Mouse (Mus musculus) embryo, embryonic 11.5 days (tissue): Measurements from ENCODE around the gene Gm49368.

Experiments used
- DNase-seq: peaks from one replicate; pipeline ENCODE4 v3.0.0-alpha.2; 2012; ENCODE audit warnings: low read depth, low spot score

Gm49368 gene

DNA sequence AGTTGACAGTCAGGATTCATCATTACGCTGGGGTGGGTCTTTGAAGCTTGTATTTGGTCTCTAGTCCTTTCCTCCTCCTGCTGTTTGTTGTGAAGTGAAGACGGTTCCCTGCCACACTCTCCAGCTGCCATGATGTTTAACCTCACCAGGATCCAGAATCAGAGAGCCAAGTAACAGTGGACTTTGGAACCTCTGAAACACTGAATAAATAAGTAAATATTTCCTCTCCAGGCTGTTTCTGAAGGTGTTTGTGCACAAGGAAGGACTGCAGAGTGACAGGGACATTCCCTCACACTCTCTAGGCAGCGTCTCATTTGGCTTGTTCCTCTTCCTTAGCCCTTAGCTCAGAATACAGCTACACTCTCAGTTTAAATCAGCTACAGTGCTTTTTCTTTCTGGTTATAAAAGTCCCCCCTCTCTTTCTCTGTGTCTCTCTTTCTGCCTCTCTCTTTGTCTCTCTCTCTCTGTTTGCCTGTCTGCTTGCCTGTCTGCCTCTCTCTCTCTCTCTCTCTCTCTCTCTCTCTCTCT, 5.5 kb upstream of the Gm49368 start:
- no peak for DNase-seq

DNA sequence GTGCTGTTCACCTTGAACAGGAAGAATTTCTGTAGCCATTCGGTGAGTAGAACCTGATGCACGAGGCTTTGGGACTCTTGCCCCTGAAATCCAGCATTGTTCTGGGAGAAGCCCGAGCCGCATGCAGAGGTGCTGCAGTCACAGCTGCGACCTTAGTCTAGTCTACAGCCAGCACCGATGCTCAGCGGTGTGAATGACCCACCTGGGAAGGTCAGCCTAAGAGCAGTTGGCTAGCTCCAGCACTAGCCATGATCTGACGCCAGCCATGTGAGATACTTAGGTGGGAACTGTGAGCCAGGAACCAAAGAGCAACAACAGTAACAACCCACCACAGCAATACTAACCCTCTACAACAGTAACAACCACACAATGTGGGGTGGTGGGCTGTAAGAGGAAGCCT, 4.6 kb upstream of the Gm49368 start:
- no peak for DNase-seq

DNA sequence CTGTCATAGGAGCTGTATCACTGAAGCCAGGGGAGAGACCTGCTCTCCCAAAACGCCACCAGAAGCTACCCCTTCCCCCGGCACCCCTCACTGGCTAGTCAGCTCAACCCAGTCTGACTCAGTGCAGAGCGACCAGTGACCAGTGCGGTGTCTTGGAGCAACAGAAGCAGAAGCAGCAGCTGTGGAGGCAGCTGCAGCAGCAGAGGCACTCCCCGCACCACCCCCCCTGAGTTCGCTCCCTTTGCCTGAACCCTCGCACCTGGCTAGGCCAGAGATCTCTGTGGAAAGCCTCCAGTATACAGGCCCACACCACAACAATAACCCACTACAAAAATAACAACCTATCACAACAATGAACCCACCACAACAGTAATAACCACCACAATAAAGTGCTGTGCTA, 3.9 kb upstream of the Gm49368 start:
- DNase-seq: no peak

DNA sequence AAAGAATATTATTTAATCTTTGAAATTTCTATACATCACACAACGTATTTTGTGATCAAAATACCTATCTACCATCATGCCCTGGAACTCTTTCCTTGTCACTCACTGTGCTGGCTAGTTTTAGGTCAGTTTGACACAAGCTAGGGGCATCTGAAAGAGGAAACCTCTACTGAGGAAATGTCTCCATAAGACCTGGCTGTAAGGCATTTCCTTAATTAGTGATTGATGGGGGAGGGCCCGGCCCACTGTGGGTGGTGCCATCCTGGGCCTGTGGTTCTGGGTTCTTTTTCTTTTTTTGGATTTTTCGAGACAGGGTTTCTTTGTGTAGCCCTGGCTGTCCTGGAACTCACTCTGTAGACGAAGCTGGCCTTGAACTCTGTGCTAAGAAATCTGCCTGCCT, 3.4 kb upstream of the Gm49368 start:
- DNase-seq: no peak

DNA sequence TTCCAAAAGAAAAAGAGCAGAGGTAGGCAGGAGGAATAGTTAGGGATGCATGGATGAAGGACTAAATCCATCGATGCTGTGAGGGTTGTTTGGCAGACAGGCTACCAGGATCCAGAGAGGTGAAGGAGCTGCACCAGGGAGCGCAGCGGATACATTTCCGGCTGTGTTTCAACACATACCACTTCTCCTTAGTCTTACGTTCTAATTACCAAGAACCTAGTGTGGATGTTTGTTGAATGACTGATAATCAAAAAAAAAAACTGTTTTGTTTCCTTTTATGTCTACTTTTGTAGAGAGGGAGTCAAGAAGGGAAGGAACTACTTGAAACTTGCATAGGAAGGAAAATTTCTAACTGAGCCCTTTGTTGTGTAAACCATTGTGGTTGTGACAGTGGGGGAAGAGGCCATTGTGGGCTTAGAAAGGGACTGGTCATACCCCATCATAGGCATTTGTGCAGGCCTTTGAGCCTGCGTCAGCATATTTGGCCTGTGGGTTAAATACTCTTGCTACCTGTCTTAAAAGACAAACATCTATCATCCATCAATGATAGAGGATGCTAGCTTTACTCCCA, 813 bp downstream of the Gm49368 start:
- no peak for DNase-seq

- no peak for DNase-seq
These were observed 3.1 kb downstream of the Gm49368 start for GRCm38 (mm10) chr7:128065547-128065946.

GRCm38 (mm10) chr7:128067847-128068246, 5.4 kb downstream of the Gm49368 start:
- no peak for DNase-seq

GRCm38 (mm10) chr7:128069844-128070243, 7.4 kb downstream of the Gm49368 start:
- DNase-seq: no peak

DNA sequence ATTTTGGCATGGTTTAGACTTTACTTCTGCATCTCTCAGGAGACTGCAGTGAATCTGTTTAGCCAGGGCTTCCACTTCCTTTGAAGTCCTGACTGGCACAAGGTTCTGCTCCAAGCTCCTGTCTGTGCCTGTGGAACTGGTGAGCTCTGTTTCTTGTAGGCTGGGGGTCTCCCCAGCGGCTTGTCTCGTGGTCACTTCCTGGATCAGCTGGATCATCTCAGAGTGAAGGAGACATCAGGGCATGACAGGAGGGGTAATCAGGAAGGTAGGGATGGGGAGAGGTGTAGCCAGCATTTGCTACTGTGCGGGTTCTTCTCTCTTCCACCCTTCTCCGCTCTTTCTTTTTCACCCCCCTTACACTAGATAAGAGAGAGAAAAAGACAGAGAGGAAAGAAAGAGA, 9.3 kb downstream of the Gm49368 start:
- no peak for DNase-seq

GRCm38 (mm10) chr7:128080012-128080411, 17.5 kb downstream of the Gm49368 start:
- no peak for DNase-seq

DNA sequence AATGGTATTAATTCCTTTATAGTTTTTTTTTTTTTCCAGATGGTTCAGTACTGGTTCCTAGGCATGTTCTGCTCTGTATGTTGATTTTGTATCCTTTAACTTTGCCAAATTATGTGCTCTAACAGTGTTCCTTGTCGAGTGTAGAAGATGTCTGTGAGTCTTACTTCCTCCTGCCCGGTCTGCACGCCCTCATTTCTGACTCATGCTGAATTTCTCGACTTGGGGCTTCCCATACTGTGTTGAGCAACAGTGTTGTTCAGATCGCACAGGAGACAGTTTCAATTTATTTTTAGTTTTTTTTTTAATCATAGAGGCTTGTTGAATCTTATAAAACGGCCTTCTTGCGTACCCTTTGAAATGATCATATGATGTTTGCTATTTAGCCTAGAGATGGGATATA, 26.7 kb downstream of the Gm49368 start:
- DNase-seq: no peak

DNA sequence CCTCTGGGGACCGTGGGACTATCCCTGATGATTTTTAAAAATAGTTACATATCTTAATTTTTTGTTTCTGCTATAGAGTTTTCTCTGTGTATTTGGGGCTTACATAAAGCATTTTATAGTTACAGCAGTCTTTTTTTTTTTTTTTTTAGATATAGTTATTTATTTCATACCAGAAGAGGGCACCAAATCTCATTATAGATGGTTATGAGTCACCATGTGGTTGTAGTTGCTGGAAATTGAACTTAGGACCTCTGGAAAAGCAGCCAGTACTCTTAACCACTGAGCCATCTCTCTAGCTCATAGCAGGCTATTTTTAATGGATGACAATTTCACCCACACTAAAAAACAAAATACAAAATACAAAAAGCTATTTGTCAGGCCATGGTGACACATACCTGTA, 35.7 kb downstream of the Gm49368 start:
- DNase-seq: no peak

- DNase-seq: no peak
These were observed 38.4 kb downstream of the Gm49368 start for GRCm38 (mm10) chr7:128100742-128101357.

- no peak for DNase-seq
These were observed 42.8 kb downstream of the Gm49368 start for GRCm38 (mm10) chr7:128105246-128105645.

- no peak for DNase-seq
These were observed 45.0 kb downstream of the Gm49368 start for GRCm38 (mm10) chr7:128107462-128107861.

DNA sequence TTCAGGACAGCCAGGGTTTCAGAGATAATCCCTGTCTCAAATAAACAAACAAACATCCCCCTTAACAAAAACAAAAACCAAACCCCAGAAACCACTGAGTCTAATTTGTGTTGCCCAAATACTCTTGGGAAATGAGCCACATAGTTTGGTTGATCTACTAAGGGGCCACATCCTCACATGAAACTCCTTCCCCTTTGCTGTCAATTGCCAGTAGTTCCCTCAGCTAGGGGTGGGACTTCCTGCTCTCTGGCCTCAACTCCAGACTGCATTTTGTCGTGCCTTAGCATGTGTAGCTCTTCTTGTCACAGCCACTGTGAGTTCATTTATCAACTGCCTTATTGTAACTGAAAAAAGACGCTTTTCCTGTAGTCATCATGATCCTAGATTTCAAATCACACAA, 47.8 kb downstream of the Gm49368 start:
- DNase-seq: no peak

GRCm38 (mm10) chr7:128112131-128112530, 49.6 kb downstream of the Gm49368 start:
- DNase-seq: no peak

- no peak for DNase-seq
These were observed 52.1 kb downstream of the Gm49368 start for GRCm38 (mm10) chr7:128114371-128115105.

- DNase-seq: no peak
These were observed 52.9 kb downstream of the Gm49368 start for GRCm38 (mm10) chr7:128115211-128115958.

DNA sequence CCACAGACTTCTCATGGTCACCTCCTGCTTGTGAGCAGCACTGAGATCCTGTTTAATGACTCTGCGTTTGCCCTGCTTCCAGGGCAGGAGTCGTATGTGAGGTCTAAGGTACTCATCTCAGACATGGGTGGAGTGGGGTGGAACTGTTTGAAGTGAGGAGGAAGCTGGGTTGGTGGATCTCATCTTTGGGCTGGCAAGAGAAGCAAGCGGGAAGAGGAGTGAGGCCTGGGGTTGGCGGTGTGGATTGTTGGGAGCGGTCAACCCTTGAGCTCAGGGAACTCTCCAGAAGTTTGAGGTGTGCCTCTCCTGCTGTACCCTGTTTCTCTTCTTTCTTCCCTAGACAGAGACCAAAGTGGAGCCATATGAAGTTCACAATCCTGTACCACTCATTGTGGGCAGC, 53.9 kb downstream of the Gm49368 start:
- no peak for DNase-seq

DNA sequence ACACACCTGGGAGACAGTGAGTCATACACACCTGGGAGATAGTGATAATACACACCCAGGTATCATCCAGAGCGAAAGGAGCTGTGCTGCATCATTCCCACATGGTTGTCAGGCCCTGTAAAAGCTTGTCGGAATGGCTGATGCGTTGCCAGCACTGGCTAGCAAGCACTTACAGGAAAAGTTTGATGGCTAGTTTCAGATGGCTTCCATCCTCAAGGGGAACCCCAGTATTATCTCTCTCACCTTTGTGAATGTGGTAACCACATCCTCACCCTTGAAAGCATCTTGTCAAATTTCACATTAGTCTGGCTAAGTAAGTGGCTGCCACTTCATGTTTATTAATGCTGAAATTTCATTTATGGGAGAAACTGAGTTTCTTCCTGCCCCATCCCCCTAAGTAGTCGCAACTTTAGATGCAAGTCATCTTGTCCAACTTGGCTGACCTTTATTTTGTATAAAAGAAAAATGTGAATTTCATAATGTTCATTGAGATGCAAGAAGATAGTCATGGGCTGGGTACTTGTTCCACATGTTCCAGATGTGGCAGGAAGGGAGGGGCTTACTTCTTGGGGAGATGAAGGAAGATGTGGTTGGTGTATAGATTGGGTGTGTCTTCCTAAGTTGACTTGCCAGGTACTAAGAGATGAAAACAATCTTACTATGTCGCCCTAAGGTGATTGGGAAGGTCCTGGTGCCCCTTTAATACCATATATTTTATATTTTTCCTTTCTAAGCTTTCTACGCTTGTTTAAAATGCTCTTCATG, 57.4 kb downstream of the Gm49368 start:
- no peak for DNase-seq
